Mouse (Mus musculus) liver, adult 2 months (tissue): ENCODE measurements around the gene Hmga2. TPM values are rescaled to one million over a fixed set of nuclear protein-coding genes. Genes with fewer than 3 reads are reported as not detected.

Experiments used
- DNase-seq: peaks from one replicate; pipeline ENCODE4 v3.0.0-alpha.2; 2011; ENCODE audit warnings: low read depth, low spot score; ENCODE audit errors: extremely low read depth
- H3K27ac ChIP-seq: fragments of 200-500 bp; replicated peaks from 2 replicates; pipeline ENCODE4 v1.5.1; 2012; ENCODE audit warnings: low read depth, mild to moderate bottlenecking, control low read depth, inconsistent platforms, low read length; ENCODE audit not compliant: insufficient read depth
- H3K27me3 ChIP-seq: fragments of 200-500 bp; 2 replicates; pipeline ENCODE4 v1.6.1; 2012; ENCODE audit warnings: mild to moderate bottlenecking, moderate library complexity, low read length, inconsistent platforms; ENCODE audit not compliant: control insufficient read depth, insufficient read depth
- H3K36me3 ChIP-seq: fragments of 200-500 bp; 2 replicates; pipeline ENCODE4 v1.6.1; 2012; ENCODE audit warnings: low read length, inconsistent platforms; ENCODE audit not compliant: control insufficient read depth, insufficient read depth
- H3K4me1 ChIP-seq: fragments of 200-500 bp; 2 replicates; pipeline ENCODE4 v1.6.1; 2011; ENCODE audit warnings: low read length; ENCODE audit not compliant: control insufficient read depth, insufficient read depth
- H3K4me3 ChIP-seq: fragments of 200-500 bp; 2 replicates; pipeline ENCODE4 v1.5.1; 2011; ENCODE audit warnings: low read depth, mild to moderate bottlenecking, control low read depth, low read length, moderate library complexity; ENCODE audit not compliant: insufficient read depth
- H3K79me2 ChIP-seq: fragments of 200-500 bp; 2 replicates; pipeline ENCODE4 v1.6.1; 2012; ENCODE audit warnings: inconsistent platforms, mild to moderate bottlenecking, low read length, moderate library complexity; ENCODE audit not compliant: control insufficient read depth, insufficient read depth
- H3K9ac ChIP-seq: fragments of 200-500 bp; 2 replicates; pipeline ENCODE4 v1.6.1; 2012; ENCODE audit warnings: low read depth, mild to moderate bottlenecking, control low read depth, inconsistent platforms, low read length
- CTCF ChIP-seq: fragments of 200-500 bp; IDR thresholded peaks from 2 replicates; pipeline ENCODE4 v1.5.1; 2011; ENCODE audit warnings: low read depth, low read length, control low read depth
- POLR2A ChIP-seq: fragments of 200-500 bp; IDR thresholded peaks from 2 replicates; pipeline ENCODE4 v1.6.1; 2011; ENCODE audit warnings: low read length, control low read depth; ENCODE audit not compliant: insufficient read depth; ENCODE audit errors: extremely low read depth
- WGBS: fragments of 180-500 bp; shearing (Covaris S2); methylation state at CpG from one replicate; pipeline ENCODE4 v1.1.7; 2018; 5-methylcytosine and 5-hydroxymethylcytosine counted together
- polyA plus RNA-seq: library from polyadenylated mRNA; depleted of rRNA; stranded (reverse); fragments of >200 nt; gene quantifications from 2 replicates; pipeline ENCODE4 v1.2.3, GENCODE M21; 2012
- total RNA-seq: library from RNA; depleted of rRNA; stranded (reverse); fragments of >200 nt; gene quantifications from 2 replicates; pipeline ENCODE4 v1.2.3, GENCODE M21; 2014

The Hmga2 gene
- total and polyA plus RNA-seq, 2 experiments = 0.05 TPM; not detected in 1

- H3K27me3 ChIP-seq = no peaks in the 10 kb centered on the region
- H3K9ac ChIP-seq = peak overlapping the region; percentile 25; the same call in 1 of the 2 replicates
- peak overlapping the region; percentile 46; the same call in 1 of the 2 replicates for H3K4me3 ChIP-seq
- peak overlapping the region; percentile 18; the same call in 1 of the 2 replicates for H3K27ac ChIP-seq
- no peaks in the 10 kb centered on the region for H3K4me1 ChIP-seq
- DNase-seq = no peak
- no peak for TF ChIP-seq POLR2A
- TF ChIP-seq CTCF = no peak
- WGBS = 78% methylated on average over 33 of the region's 33 CpGs
- no peaks in the 10 kb centered on the region for H3K79me2 ChIP-seq
- H3K36me3 ChIP-seq = no peaks in the 10 kb centered on the region
Measured at GRCm38 (mm10) chr10:120428430-120429198, 47.7 kb downstream of the Hmga2 start.

GRCm38 (mm10) chr10:120426086-120426610 lies 50.1 kb downstream of the Hmga2 start:
- no peaks in the 10 kb centered on the region for H3K27me3 ChIP-seq
- H3K79me2 ChIP-seq = no peaks in the 10 kb centered on the region
- DNase-seq = no peak
- WGBS = 90% methylated on average over 14 of the region's 14 CpGs
- H3K36me3 ChIP-seq = no peaks in the 10 kb centered on the region
- no peak overlapping the region for H3K4me3 ChIP-seq
- H3K4me1 ChIP-seq = no peaks in the 10 kb centered on the region
- H3K9ac ChIP-seq = no peak overlapping the region
- TF ChIP-seq CTCF = no peak
- TF ChIP-seq POLR2A = no peak
- H3K27ac ChIP-seq = no peak overlapping the region

GRCm38 (mm10) chr10:120424015-120424414 lies 52.3 kb downstream of the Hmga2 start:
- DNase-seq = no peak
- Histone ChIP-seq H3K27ac (no peak overlapping the region), H3K4me1 (no peaks in the 10 kb centered on the region), H3K9ac (no peak overlapping the region), H3K79me2 (no peaks in the 10 kb centered on the region), H3K36me3 (no peaks in the 10 kb centered on the region), H3K27me3 (no peaks in the 10 kb centered on the region), H3K4me3 (no peak overlapping the region)
- 88% methylated on average over 9 of the region's 9 CpGs for WGBS
- TF ChIP-seq CTCF (no peak), POLR2A (no peak)

GRCm38 (mm10) chr10:120423256-120423655 lies 53.0 kb downstream of the Hmga2 start:
- Histone ChIP-seq H3K4me3 (no peak overlapping the region), H3K9ac (no peak overlapping the region), H3K4me1 (no peaks in the 10 kb centered on the region), H3K36me3 (no peaks in the 10 kb centered on the region), H3K27ac (no peak overlapping the region), H3K27me3 (no peaks in the 10 kb centered on the region), H3K79me2 (no peaks in the 10 kb centered on the region)
- no peak for TF ChIP-seq CTCF
- 91% methylated on average over 7 of the region's 7 CpGs for WGBS
- no peak for DNase-seq

- no peak for TF ChIP-seq CTCF
- TF ChIP-seq POLR2A = no peak
- Histone ChIP-seq H3K79me2 (no peaks in the 10 kb centered on the region), H3K4me1 (peaks cover 1% of the 10 kb centered on the region), H3K27ac (no peak overlapping the region), H3K27me3 (no peaks in the 10 kb centered on the region), H3K4me3 (no peak overlapping the region), H3K36me3 (no peaks in the 10 kb centered on the region), H3K9ac (no peak overlapping the region)
- DNase-seq = no peak
- 77% methylated on average over 4 of the region's 4 CpGs for WGBS
Measured at GRCm38 (mm10) chr10:120422820-120423219, 53.4 kb downstream of the Hmga2 start.

GRCm38 (mm10) chr10:120422050-120422449 lies 54.2 kb downstream of the Hmga2 start:
- DNase-seq = peak; percentile 79
- H3K4me1 ChIP-seq = peaks cover 6% of the 10 kb centered on the region
- 14% methylated on average over 10 of the region's 10 CpGs for WGBS
- H3K36me3 ChIP-seq = no peaks in the 10 kb centered on the region
- no peaks in the 10 kb centered on the region for H3K27me3 ChIP-seq
- no peak overlapping the region for H3K4me3 ChIP-seq
- TF ChIP-seq CTCF (no peak), POLR2A (no peak)
- no peak overlapping the region for H3K27ac ChIP-seq
- H3K79me2 ChIP-seq = no peaks in the 10 kb centered on the region
- no peak overlapping the region for H3K9ac ChIP-seq
